In the genomic region with DNA sequence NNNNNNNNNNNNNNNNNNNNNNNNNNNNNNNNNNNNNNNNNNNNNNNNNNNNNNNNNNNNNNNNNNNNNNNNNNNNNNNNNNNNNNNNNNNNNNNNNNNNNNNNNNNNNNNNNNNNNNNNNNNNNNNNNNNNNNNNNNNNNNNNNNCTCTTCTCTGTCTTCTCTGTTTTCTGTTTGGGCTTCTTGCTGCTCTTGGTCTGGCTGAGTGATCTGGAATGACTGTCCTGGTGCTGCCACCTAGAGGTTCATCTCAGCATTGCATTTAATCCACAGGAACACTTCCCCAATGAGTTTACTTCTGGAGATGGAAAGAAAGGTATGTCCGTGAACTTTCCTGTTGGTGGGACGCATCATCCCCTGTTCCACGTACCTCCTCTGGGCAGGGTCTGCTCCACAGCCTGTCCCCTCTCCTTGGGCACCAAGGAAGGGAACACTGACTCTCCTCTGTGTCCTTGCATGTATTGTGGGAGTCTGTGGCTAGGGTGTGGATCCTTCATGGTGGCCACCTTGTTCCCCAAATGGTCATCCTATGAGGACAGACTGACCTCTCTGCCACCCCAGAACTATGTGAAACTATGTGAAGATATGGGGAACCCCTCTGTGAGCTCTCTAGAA, we compare ENCODE assay signal across 8 mouse cellular contexts. TPM values are rescaled to one million over a fixed set of nuclear protein-coding genes. Genes with fewer than 3 reads are reported as not detected.
DNase-seq lines count a peak whose midpoint lies in the region; ATAC-seq lines count a peak whose summit lies in the region.

No protein-coding gene starts in this region.

- 0 out of 2 replicates have a peak, but pooled peaks cover under 1% of the 10 kb centered on the region for H3K9me3 ChIP-seq in intestine, embryonic 14.5 days (ENCODE audit: control insufficient read depth, low read length)

- 19% methylated on average over 3 of the region's 3 CpGs for WGBS in intestine, embryonic 14.5 days

- H3K36me3 ChIP-seq in intestine, embryonic 14.5 days (ENCODE audit: control insufficient read depth, insufficient read depth, low read length) = no peaks in the 10 kb centered on the region

- no peak overlapping the region for H3K4me3 ChIP-seq in intestine, embryonic 14.5 days (ENCODE audit: low read depth, low read length)

- peak; percentile 28 for DNase-seq in WW6 (ENCODE audit: low read depth, low spot score)
- peak; percentile 70 for DNase-seq in cerebellum, adult 9-11 months
- DNase-seq in frontal cortex, postnatal 25 days (ENCODE audit: low spot score in 2 of 2) = peak; percentile 73 to 89
- peak; percentile 95 for DNase-seq in intestine, embryonic 14.5 days (ENCODE audit: low spot score)
- DNase-seq in left cerebral cortex, adult 8-10 months (ENCODE audit: low spot score in 2 of 2) = peak; percentile 40 to 71
- peak; percentile 75 for DNase-seq in right cerebral cortex, postnatal 25 days
- peak; percentile 76 to 78 for DNase-seq in urinary bladder, postnatal 36 days (ENCODE audit: low spot score in 2 of 2)

- ATAC-seq in intestine, embryonic 14.5 days (replicated peaks; ENCODE audit: low FRiP score, low TSS enrichment, low read depth) = no peak
- peak; percentile 65 for ATAC-seq in megakaryocyte-erythroid progenitor cell, adult 5-6 weeks (replicated peaks; ENCODE audit: low FRiP score, low TSS enrichment, poor library complexity, severe bottlenecking)

- 0 out of 2 replicates have a peak, but pooled peaks cover under 1% of the 10 kb centered on the region for H3K4me1 ChIP-seq in intestine, embryonic 14.5 days (replicated peaks; ENCODE audit: control insufficient read depth, insufficient read depth, low read length)

- no peaks in the 10 kb centered on the region for H3K27me3 ChIP-seq in intestine, embryonic 14.5 days (replicated peaks; ENCODE audit: control insufficient read depth, insufficient read depth, low read length)

- H3K9ac ChIP-seq in intestine, embryonic 14.5 days (ENCODE audit: low read length) = no peak overlapping the region

- no peak overlapping the region for H3K4me2 ChIP-seq in intestine, embryonic 14.5 days (ENCODE audit: low read length)

- H3K27ac ChIP-seq in intestine, embryonic 14.5 days (ENCODE audit: low read depth) = no peak overlapping the region

RNA-seq across cellular contexts. Expression of a gene that starts 35.8 kb away (rescaled TPM):
- polyA plus RNA-seq in intestine, embryonic 14.5 days (2014; fragmentation: Nextera tagmentation; extraction: Ambion mirVana) = 0.13 and 0.38 TPM in 2 replicates
- 1 to 10 TPM in 2 of 4 experiments, under 1 TPM in 2; 0.55 to 1.4 (median 1.1) TPM for total RNA-seq in left cerebral cortex, adult 8-10 months (2022)
- not detected in 2 replicates for total RNA-seq in megakaryocyte-erythroid progenitor cell, adult 5-6 weeks (2014; fragmentation: Nextera tagmentation)
- 0.19 and 0.50 TPM in 2 replicates for total RNA-seq in megakaryocyte-erythroid progenitor cell, adult 5-6 weeks (2017)

Comparison
In these comparisons a context has a peak if more than half of its experiments do, and no peak if none do; other contexts are left out.
1. DNase-seq: peak in every context shown above with its lines; median percentile 95 in intestine, embryonic 14.5 days; 81 in frontal cortex, postnatal 25 days; 77 in urinary bladder, postnatal 36 days; 75 in right cerebral cortex, postnatal 25 days; 70 in cerebellum, adult 9-11 months; 56 in left cerebral cortex, adult 8-10 months; 28 in WW6.